Mouse (Mus musculus): ENCODE results near the gene Pdpr.

DNA sequence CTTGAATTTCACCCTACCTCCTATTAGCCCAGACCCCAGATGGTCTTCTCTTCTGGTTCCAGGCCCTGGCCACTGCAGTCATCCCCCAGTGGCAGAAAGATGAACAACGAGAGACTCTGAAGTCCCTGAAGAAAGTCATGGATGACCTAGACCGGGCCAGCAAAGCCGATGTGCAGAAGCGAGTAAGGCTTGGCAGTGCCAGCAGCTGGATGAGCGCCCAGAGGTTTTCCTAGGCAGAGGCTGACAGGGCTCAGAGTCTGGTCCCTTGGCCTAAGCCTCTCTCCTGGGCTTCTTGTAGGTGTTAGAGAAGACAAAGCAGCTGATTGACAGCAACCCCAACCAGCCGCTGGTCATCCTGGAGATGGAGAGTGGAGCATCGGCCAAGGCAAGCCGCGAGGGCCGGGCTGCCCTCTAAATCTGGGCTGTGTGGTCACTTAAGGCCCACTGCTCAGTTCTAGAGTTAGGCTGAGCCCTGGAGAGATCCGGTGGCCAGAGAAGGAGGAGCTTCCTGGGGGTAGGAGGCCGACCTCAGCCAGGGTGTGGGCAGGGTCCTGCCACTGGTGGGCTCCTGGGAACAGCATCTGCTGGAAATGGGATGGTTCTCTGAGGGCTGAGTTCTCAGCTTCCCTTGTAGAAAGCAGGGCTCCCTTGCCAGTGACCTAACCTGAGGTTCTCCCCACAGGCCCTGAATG lies 40.5 kb upstream of the Pdpr start:
- TF ChIP-seq POLR2A (IDR thresholded peaks at IDR 0.05; ENCODE audit: insufficient read length, low read depth) (peak; percentile 8), POLR2AphosphoS2 (IDR thresholded peaks at IDR 0.05; ENCODE audit: insufficient read length, low read depth) (no peak), REST (IDR thresholded peaks at IDR 0.05; ENCODE audit: insufficient read depth, insufficient read length) (no peak), USF1 (IDR thresholded peaks at IDR 0.05; ENCODE audit: low read depth) (no peak), MYOG (IDR thresholded peaks at IDR 0.05; ENCODE audit: control insufficient read depth in 1 of 3, insufficient read depth in 1 of 3, insufficient read length in 2 of 3, low read depth in 2 of 3) (no peak), TCF3 (IDR thresholded peaks at IDR 0.05; ENCODE audit: insufficient read length, low read depth) (no peak), MYOD1 (IDR thresholded peaks at IDR 0.05; ENCODE audit: control insufficient read depth in 1 of 3, insufficient read length in 2 of 3, low read depth in 2 of 3) (no peak)
